15 mouse cellular contexts compared by ENCODE assay signal in the genomic region with DNA sequence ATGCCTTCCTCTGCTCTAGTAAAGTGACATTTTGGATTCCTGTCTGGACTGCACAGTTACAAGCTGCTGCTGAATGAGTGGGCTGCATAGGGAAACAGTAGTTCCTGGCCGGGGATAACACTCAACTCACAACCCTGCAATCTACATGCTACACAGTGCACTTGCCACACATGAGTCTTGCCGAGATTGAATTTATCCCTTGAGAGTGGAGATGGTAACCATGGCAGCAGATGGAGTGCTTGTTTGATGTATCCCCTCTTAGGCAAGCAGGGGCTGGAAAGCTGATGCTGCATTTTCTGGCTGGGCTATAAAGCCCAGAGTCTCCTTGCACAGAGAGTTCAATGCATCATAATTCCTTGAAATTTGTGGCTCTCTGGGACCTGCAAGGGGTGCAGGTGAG.
DNase-seq lines count a peak whose midpoint lies in the region; ATAC-seq lines count a peak whose summit lies in the region.
"Had no signal": no experiment of that assay in that cellular context is flagged by ENCODE, and none has a peak within 500 bp of the region (broad histone marks: within the 10 kb centered on the region; RNA-seq: fewer than 3 reads in every experiment).

No protein-coding gene starts in this region.

- no peak overlapping the region for H3K9ac ChIP-seq in forebrain, embryonic 13.5 days
- no peak overlapping the region for H3K9ac ChIP-seq in neural tube, embryonic 13.5 days

- H3K4me2 ChIP-seq in forebrain, embryonic 13.5 days, result no peak overlapping the region
- H3K4me2 ChIP-seq in neural tube, embryonic 13.5 days, result no peak overlapping the region

- H3K36me3 ChIP-seq in forebrain, embryonic 13.5 days (ENCODE audit: poor library complexity, severe bottlenecking), result no peaks in the 10 kb centered on the region
- H3K36me3 ChIP-seq in limb, embryonic 10.5 days, result no peaks in the 10 kb centered on the region
- no peaks in the 10 kb centered on the region for H3K36me3 ChIP-seq in neural tube, embryonic 13.5 days

- 42% methylated on average over 2 of the region's 2 CpGs for WGBS in forebrain, embryonic 13.5 days
- WGBS in limb, embryonic 10.5 days, result 54% methylated on average over 2 of the region's 2 CpGs
- 21% methylated on average over 2 of the region's 2 CpGs for WGBS in neural tube, embryonic 13.5 days

- intact Hi-C loops in heart, postnatal 36 days (cut with DNase I), result no loop called here

- DNase-seq in frontal cortex, postnatal 10 days (ENCODE audit: low spot score in 2 of 2), result peak; percentile 10 to 14
- DNase-seq in frontal cortex, postnatal 14 days (ENCODE audit: low spot score in 2 of 2), result no peak
- peak; percentile 37 for DNase-seq in limb, embryonic 10.5 days (ENCODE audit: low spot score)
- no peak for DNase-seq in heart, postnatal 36 days
- no peak for DNase-seq in adrenal gland, postnatal 14 days
- no peak for DNase-seq in cerebellum, adult 8-10 months
- DNase-seq: adrenal gland, adult 2 months; cerebellum, adult 11-12 months; liver; lung, postnatal 10 days; thymus, postnatal 25 days had no signal

- H3K4me3 ChIP-seq in forebrain, embryonic 13.5 days, result no peak overlapping the region
- no peak overlapping the region for H3K4me3 ChIP-seq in limb, embryonic 10.5 days
- no peak overlapping the region for H3K4me3 ChIP-seq in neural tube, embryonic 13.5 days
- H3K4me3 ChIP-seq: erythroblast, embryonic 14.5 days; layer of hippocampus, adult 2 months had no signal

- H3K4me1 ChIP-seq in forebrain, embryonic 13.5 days, result peaks cover 20% of the 10 kb centered on the region
- H3K4me1 ChIP-seq in limb, embryonic 10.5 days, result peaks cover 44% of the 10 kb centered on the region
- H3K4me1 ChIP-seq in neural tube, embryonic 13.5 days (replicated peaks), result peaks cover 33% of the 10 kb centered on the region

- peak overlapping the region; percentile 33; the same call in 1 of the 2 replicates for H3K27ac ChIP-seq in forebrain, embryonic 13.5 days
- H3K27ac ChIP-seq in limb, embryonic 10.5 days, result 0 out of 2 replicates have a peak overlapping the region, but pooled peaks have one; percentile 53
- H3K27ac ChIP-seq in neural tube, embryonic 13.5 days (replicated peaks), result peak overlapping the region; percentile 81
- H3K27ac ChIP-seq: layer of hippocampus, adult 2 months had no signal

- ATAC-seq in forebrain, embryonic 13.5 days, result peak; percentile 88
- ATAC-seq in neural tube, embryonic 13.5 days (ENCODE audit: low read depth), result peak; percentile 91

- H3K27me3 ChIP-seq in forebrain, embryonic 13.5 days, result no peaks in the 10 kb centered on the region
- no peaks in the 10 kb centered on the region for H3K27me3 ChIP-seq in limb, embryonic 10.5 days (ENCODE audit: low read depth, poor library complexity, severe bottlenecking)
- H3K27me3 ChIP-seq in neural tube, embryonic 13.5 days, result no peaks in the 10 kb centered on the region

- H3K9me3 ChIP-seq in forebrain, embryonic 13.5 days (replicated peaks), result no peaks in the 10 kb centered on the region
- H3K9me3 ChIP-seq in limb, embryonic 10.5 days (replicated peaks), result no peaks in the 10 kb centered on the region
- H3K9me3 ChIP-seq in neural tube, embryonic 13.5 days, result no peaks in the 10 kb centered on the region

Comparison
In these comparisons a context has a peak if more than half of its experiments do, and no peak if none do; other contexts are left out.
1. DNase-seq: peak in frontal cortex, postnatal 10 days (2 of 2) and limb, embryonic 10.5 days (single experiment); none in frontal cortex, postnatal 14 days (0 of 2), heart, postnatal 36 days (0 of 2), adrenal gland, postnatal 14 days (single experiment) and cerebellum, adult 8-10 months (single experiment).
2. Peak in every context shown above with its lines, with median percentiles within 50 percentile points of each other: H3K27ac ChIP-seq.